Mouse (Mus musculus): Measurements from ENCODE around the gene Zc3h7b.

DNA sequence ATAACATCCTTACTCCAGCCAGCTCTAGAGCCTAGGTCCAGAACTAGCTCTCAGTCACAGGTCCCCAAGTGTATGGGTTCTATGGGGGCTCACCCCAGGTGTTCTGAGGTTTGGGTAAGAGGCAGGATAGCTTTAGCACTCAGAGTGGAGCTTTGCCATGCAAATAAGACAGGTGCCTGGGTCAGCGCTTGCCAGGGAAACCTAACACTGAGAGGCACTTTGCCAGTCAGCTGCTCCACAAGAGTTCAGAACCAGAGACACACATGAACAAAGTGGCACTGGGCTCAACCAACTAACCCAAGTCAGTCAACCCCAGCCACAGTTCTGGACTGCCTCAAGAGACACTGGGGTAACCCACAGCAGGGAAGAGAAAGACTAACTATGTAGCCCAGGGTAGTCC, 35.2 kb upstream of the Zc3h7b start:
- TF ChIP-seq CTCF (IDR thresholded peaks at IDR 0.05; ENCODE audit: low read depth) (no peak), EP300 (optimal IDR thresholded peaks at IDR 0.05) (no peak)
